Mouse (Mus musculus): ENCODE measurements at regions not wholly inside any gene's neighbourhood (a gene's known extent, or its start where the extent isn't known, plus 50 kb on each side); places are given as distances from the start of the nearest gene placed in this dataset.
A peak's percentile ranks its signal among the peaks of the same experiment; 100 is the strongest.

GRCm38 (mm10) chrX:61823604-61824003, 114.3 kb downstream of the Ldoc1 start:
- intact Hi-C loops (cut with DNase I) = no loop called here
- DNase-seq (ENCODE audit: extremely low spot score in 1 of 2, low spot score in 2 of 2) = peak in 1 of 2 experiments; percentile 1

DNA sequence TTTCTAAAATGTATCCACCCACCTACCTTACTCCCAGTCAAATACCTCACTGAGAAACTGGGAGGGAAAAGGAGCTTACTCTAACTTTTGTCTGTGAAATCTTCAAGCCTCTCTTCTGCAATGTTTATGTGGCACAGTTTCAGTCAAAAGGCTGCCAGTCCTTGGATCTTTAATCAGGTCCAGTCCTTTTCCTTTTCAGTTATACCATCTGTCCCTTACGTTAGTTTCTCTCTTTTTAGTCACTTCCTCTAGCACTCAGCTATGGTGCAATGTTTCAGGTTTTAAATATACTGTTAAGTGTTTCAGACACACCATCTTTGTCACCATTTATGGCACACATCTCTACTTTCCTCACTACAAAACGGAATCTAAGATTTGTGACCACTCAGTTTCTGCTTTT, 115.0 kb downstream of the Ldoc1 start:
- DNase-seq (ENCODE audit: extremely low spot score in 1 of 2, low spot score in 2 of 2) = peak in 1 of 2 experiments; percentile 4
- intact Hi-C loops (cut with DNase I) = no loop called here
